Mouse (Mus musculus) testis, adult 2 months (tissue): ENCODE results near the gene Uqcrq.

Experiments used
- CTCF ChIP-seq: fragments of 200-500 bp; IDR thresholded peaks from 2 replicates; pipeline ENCODE4 v1.5.1; 2012; ENCODE audit warnings: low read depth, mild to moderate bottlenecking, inconsistent platforms, low read length, moderate library complexity; ENCODE audit not compliant: control insufficient read depth, insufficient read depth, insufficient replicate concordance
- POLR2A ChIP-seq: fragments of 200-500 bp; IDR thresholded peaks from 2 replicates; pipeline ENCODE4 v1.6.1; 2012; ENCODE audit warnings: low read depth, mild to moderate bottlenecking, inconsistent platforms, low read length, moderate library complexity; ENCODE audit not compliant: control insufficient read depth

- TF ChIP-seq CTCF: peak; percentile 17; the same call in 1 of the 2 replicates
- no peak for TF ChIP-seq POLR2A
Observed at GRCm38 (mm10) chr11:53443861-53444260, 13.2 kb upstream of the Uqcrq start.
